Mouse (Mus musculus) C2C12 (cell line): ENCODE measurements around the gene Adam12.

ENCODE experiments used
- CEBPB ChIP-seq: IDR thresholded peaks from one replicate; pipeline ENCODE4 v1.6.1; 2011; ENCODE audit warnings: low read depth, mild to moderate bottlenecking, control low read depth, moderate library complexity
- CTCF ChIP-seq: IDR thresholded peaks from one replicate; pipeline ENCODE4 v1.5.1; 2011; ENCODE audit not compliant: control insufficient read depth, insufficient read depth, insufficient read length
- MAX ChIP-seq: IDR thresholded peaks from one replicate; pipeline ENCODE4 v1.6.1; 2011; ENCODE audit warnings: mild to moderate bottlenecking, control low read depth
- MYOD1 ChIP-seq: IDR thresholded peaks from one replicate; pipeline ENCODE4 v1.6.1; 2011; ENCODE audit warnings: low read depth; ENCODE audit not compliant: control insufficient read depth, insufficient read length
- MYOG ChIP-seq: IDR thresholded peaks from one replicate; pipeline ENCODE4 v1.6.1; 2011; ENCODE audit not compliant: control insufficient read depth, insufficient read length; ENCODE audit errors: extremely low read depth
- USF1 ChIP-seq: IDR thresholded peaks from one replicate; pipeline ENCODE4 v1.6.1; 2011; ENCODE audit warnings: low read depth, mild to moderate bottlenecking, control low read depth, moderate library complexity

DNA sequence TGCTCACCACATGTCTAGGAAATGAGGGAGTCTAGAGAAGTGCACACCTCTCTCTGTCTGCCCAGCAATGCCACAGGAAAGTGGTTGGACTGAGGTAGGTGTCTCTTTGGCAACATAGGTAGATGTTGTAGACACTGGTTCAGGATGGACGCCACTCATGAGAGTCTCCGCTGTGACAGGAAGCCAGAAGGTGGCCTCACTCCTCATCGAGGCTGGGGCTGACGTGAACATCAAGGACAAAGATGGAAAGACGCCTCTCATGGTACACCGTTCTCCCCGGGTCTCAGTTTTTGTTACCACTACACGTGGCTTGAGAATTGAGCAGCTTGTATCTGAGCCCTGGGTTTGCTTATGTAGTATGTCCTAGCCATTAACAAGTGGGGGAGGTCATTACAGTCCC is 352.2 kb downstream of the Adam12 start:
- TF ChIP-seq CTCF: no peak
- TF ChIP-seq MYOD1: no peak
- TF ChIP-seq USF1: no peak
- TF ChIP-seq CEBPB: no peak
- no peak for TF ChIP-seq MAX
- no peak for TF ChIP-seq MYOG
